In the genomic region with DNA sequence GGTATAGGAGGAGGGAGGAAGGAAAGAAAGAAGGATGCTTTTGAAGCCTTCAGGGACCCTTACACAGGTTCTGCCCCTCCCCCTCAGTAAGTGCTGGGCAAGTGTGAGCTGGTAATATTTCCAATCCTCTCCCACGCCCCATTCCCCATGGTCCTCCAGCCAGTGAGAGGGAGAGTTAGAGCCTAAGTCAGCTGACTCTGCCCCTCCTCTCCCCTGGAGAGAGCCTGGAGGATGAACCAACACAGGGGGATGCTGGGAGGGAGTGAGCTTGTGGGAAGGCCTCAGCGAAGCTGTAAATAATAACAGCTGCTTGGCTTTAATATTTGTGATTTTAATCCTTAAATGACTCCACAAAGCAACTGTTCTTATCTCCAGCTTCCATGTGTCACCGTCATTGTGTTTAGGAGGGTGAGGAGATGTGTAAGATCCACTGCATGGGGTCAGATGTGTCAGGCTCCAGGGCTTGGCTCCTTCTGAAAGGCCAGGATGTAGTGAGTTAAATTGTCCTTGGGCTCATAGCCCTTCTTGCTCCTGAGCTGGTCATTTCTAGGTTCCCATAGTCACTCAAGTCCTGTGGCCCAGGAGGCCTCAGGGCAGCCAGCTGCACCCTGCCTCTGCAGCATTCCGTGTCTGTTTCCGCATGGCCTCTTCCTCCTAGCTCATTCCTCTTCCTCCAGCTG, we compare ENCODE assay signal across 14 mouse cellular contexts.
DNase-seq lines count a peak whose midpoint lies in the region; ATAC-seq and TF ChIP-seq lines count a peak whose summit lies in the region.
"Had no signal": no experiment of that assay in that cellular context is flagged by ENCODE, and none has a peak within 500 bp of the region (broad histone marks: within the 10 kb centered on the region; RNA-seq: fewer than 3 reads in every experiment).

No protein-coding gene starts in this region.

- TF ChIP-seq POLR2A in testis, adult 2 months (IDR thresholded peaks at IDR 0.05; ENCODE audit: control insufficient read depth, low read depth, low read length), result no peak

- no peak for TF ChIP-seq EP300 in stomach, postnatal 0 days (optimal IDR thresholded peaks at IDR 0.05)

- H3K4me2 ChIP-seq in kidney, postnatal 0 days (ENCODE audit: low read length), result no peak overlapping the region
- no peak overlapping the region for H3K4me2 ChIP-seq in stomach, postnatal 0 days (replicated peaks; ENCODE audit: low read depth)
- H3K4me2 ChIP-seq: liver, embryonic 15.5 days had no signal

- no peak overlapping the region for H3K9ac ChIP-seq in kidney, postnatal 0 days (ENCODE audit: low read depth, low read length)
- no peak overlapping the region for H3K9ac ChIP-seq in stomach, postnatal 0 days (ENCODE audit: low read length)
- H3K9ac ChIP-seq: liver, embryonic 15.5 days had no signal

- no peak for TF ChIP-seq CTCF in testis, adult 2 months (IDR thresholded peaks at IDR 0.05; ENCODE audit: control insufficient read depth, insufficient read depth, insufficient replicate concordance, low read depth, low read length)
- TF ChIP-seq CTCF in kidney, postnatal 0 days (IDR thresholded peaks at IDR 0.05; ENCODE audit: low read depth), result no peak
- TF ChIP-seq CTCF in stomach, postnatal 0 days (IDR thresholded peaks at IDR 0.05; ENCODE audit: low read depth), result no peak

- DNase-seq in heart, adult 11 months, result peak; percentile 97
- no peak for DNase-seq in heart, embryonic 10.5 days (ENCODE audit: low spot score)
- no peak for DNase-seq in testis, postnatal 10 days (ENCODE audit: low spot score)
- peak; percentile 77 for DNase-seq in kidney, postnatal 0 days (ENCODE audit: low spot score)
- no peak for DNase-seq in stomach, postnatal 0 days (ENCODE audit: low spot score)
- no peak for DNase-seq in spleen, postnatal 36 days (ENCODE audit: low spot score in 2 of 2)
- DNase-seq in adrenal gland, postnatal 14 days, result no peak
- DNase-seq: adrenal gland, adult 8-10 months; heart, postnatal 4 days; right cerebral cortex, postnatal 25 days had no signal

- peaks cover 29% of the 10 kb centered on the region for H3K4me1 ChIP-seq in heart, embryonic 10.5 days
- no peaks in the 10 kb centered on the region; the same call in none of the 2 replicates for H3K4me1 ChIP-seq in testis, adult 2 months (ENCODE audit: control insufficient read depth, insufficient read depth, low read length)
- H3K4me1 ChIP-seq in kidney, postnatal 0 days (replicated peaks; ENCODE audit: insufficient read depth, low read length), result 0 out of 2 replicates have a peak, but pooled peaks cover 4% of the 10 kb centered on the region
- H3K4me1 ChIP-seq in stomach, postnatal 0 days (replicated peaks; ENCODE audit: control insufficient read depth, insufficient read depth), result no peaks in the 10 kb centered on the region
- H3K4me1 ChIP-seq: liver, embryonic 15.5 days had no signal

- peaks cover 39% of the 10 kb centered on the region for H3K27me3 ChIP-seq in heart, embryonic 10.5 days (ENCODE audit: insufficient read depth, poor library complexity, severe bottlenecking)
- H3K27me3 ChIP-seq in testis, adult 2 months (ENCODE audit: control insufficient read depth, insufficient read depth, low read length), result no peaks in the 10 kb centered on the region
- no peaks in the 10 kb centered on the region for H3K27me3 ChIP-seq in kidney, postnatal 0 days (ENCODE audit: insufficient read depth, low read length)
- H3K27me3 ChIP-seq in stomach, postnatal 0 days (ENCODE audit: control insufficient read depth, insufficient read depth, low read length), result no peaks in the 10 kb centered on the region
- H3K27me3 ChIP-seq: Patski had no signal

- no peaks in the 10 kb centered on the region for H3K36me3 ChIP-seq in heart, embryonic 10.5 days
- no peaks in the 10 kb centered on the region for H3K36me3 ChIP-seq in testis, adult 2 months (ENCODE audit: control insufficient read depth, insufficient read depth, low read length)
- H3K36me3 ChIP-seq in kidney, postnatal 0 days (ENCODE audit: insufficient read depth, low read length), result no peaks in the 10 kb centered on the region
- H3K36me3 ChIP-seq in stomach, postnatal 0 days (ENCODE audit: control insufficient read depth, insufficient read depth, low read length), result no peaks in the 10 kb centered on the region
- H3K36me3 ChIP-seq: liver, embryonic 15.5 days had no signal

- 0 out of 2 replicates have a peak, but pooled peaks have one; percentile 8 for ATAC-seq in kidney, postnatal 0 days (replicated peaks; ENCODE audit: low FRiP score, low read depth)
- no peak for ATAC-seq in stomach, postnatal 0 days (ENCODE audit: low FRiP score, low TSS enrichment)
- ATAC-seq: Patski had no signal

- H3K9me3 ChIP-seq in heart, embryonic 10.5 days, result no peaks in the 10 kb centered on the region
- no peaks in the 10 kb centered on the region for H3K9me3 ChIP-seq in kidney, postnatal 0 days (replicated peaks; ENCODE audit: low read length)
- no peaks in the 10 kb centered on the region for H3K9me3 ChIP-seq in stomach, postnatal 0 days (ENCODE audit: control insufficient read depth, low read length)
- H3K9me3 ChIP-seq: liver, embryonic 15.5 days had no signal

- 48% methylated on average over 5 of the region's 5 CpGs for WGBS in heart, embryonic 10.5 days
- WGBS in kidney, postnatal 0 days, result 31% methylated on average over 5 of the region's 5 CpGs
- WGBS in stomach, postnatal 0 days, result 50% methylated on average over 5 of the region's 5 CpGs

- H3K4me3 ChIP-seq in heart, embryonic 10.5 days, result no peak overlapping the region
- H3K4me3 ChIP-seq in testis, adult 2 months (ENCODE audit: control insufficient read depth, low read depth, low read length), result peak overlapping the region; percentile 74
- H3K4me3 ChIP-seq in kidney, postnatal 0 days (replicated peaks; ENCODE audit: low read depth, low read length), result no peak overlapping the region
- H3K4me3 ChIP-seq in stomach, postnatal 0 days (ENCODE audit: low read depth, low read length), result no peak overlapping the region
- H3K4me3 ChIP-seq: layer of hippocampus, adult 2 months; liver, embryonic 15.5 days had no signal

- no peak overlapping the region for H3K27ac ChIP-seq in heart, embryonic 10.5 days
- no peak overlapping the region for H3K27ac ChIP-seq in testis, adult 2 months (ENCODE audit: control insufficient read depth, insufficient read depth, low read depth, low read length)
- no peak overlapping the region for H3K27ac ChIP-seq in kidney, postnatal 0 days
- H3K27ac ChIP-seq in stomach, postnatal 0 days (replicated peaks), result 0 out of 2 replicates have a peak overlapping the region, but pooled peaks have one; percentile 35
- H3K27ac ChIP-seq: layer of hippocampus, adult 2 months; liver, embryonic 15.5 days had no signal

Comparison
In these comparisons a context has a peak if more than half of its experiments do, and no peak if none do; other contexts are left out.
1. DNase-seq: peak in heart, adult 11 months (single experiment) and kidney, postnatal 0 days (single experiment); none in heart, embryonic 10.5 days (single experiment), testis, postnatal 10 days (single experiment), stomach, postnatal 0 days (single experiment), spleen, postnatal 36 days (0 of 2) and adrenal gland, postnatal 14 days (single experiment).